Mouse (Mus musculus): ENCODE data around the gene Mcm3ap. TPM values are rescaled to one million over a fixed set of nuclear protein-coding genes. Genes with fewer than 3 reads are reported as not detected.

Gene Mcm3ap
- polyA plus RNA-seq, 1 experiment: 33.6 TPM

GRCm38 (mm10) chr10:76531375-76531774 is 62.6 kb downstream of the Mcm3ap start, which contains the start of gene Lss:
Gene Lss (plus strand): TSS chr10:76531588.
- H3K27me3 ChIP-seq (replicated peaks): no peaks in the 10 kb centered on the region
- no peak for TF ChIP-seq FLI1 (IDR thresholded peaks at IDR 0.05; ENCODE audit: low read length)
- TF ChIP-seq GATA1 (IDR thresholded peaks at IDR 0.05; ENCODE audit: borderline replicate concordance, low read length): no peak
- H3K9me3 ChIP-seq: no peaks in the 10 kb centered on the region
- H3K4me3 ChIP-seq (replicated peaks): peak within 1 kb of the TSS; percentile 94
- peaks cover 38% of the 10 kb centered on the region for H3K36me3 ChIP-seq (replicated peaks; ENCODE audit: low read length)
- H3K4me1 ChIP-seq: peaks cover 73% of the 10 kb centered on the region

- peaks cover 43% of the 10 kb centered on the region for H3K36me3 ChIP-seq (replicated peaks; ENCODE audit: low read length)
- no peaks in the 10 kb centered on the region for H3K27me3 ChIP-seq (replicated peaks)
- TF ChIP-seq GATA1 (IDR thresholded peaks at IDR 0.05; ENCODE audit: borderline replicate concordance, low read length) (no peak), FLI1 (IDR thresholded peaks at IDR 0.05; ENCODE audit: low read length) (no peak)
- H3K9me3 ChIP-seq: no peaks in the 10 kb centered on the region
- peaks cover 77% of the 10 kb centered on the region for H3K4me1 ChIP-seq
- peak overlapping the region; percentile 94 for H3K4me3 ChIP-seq (replicated peaks)
Measured at GRCm38 (mm10) chr10:76531828-76532227, 63.1 kb downstream of the Mcm3ap start.

- H3K4me3 ChIP-seq (replicated peaks): no peak overlapping the region
- no peaks in the 10 kb centered on the region for H3K9me3 ChIP-seq
- H3K27me3 ChIP-seq (replicated peaks): peaks cover 2% of the 10 kb centered on the region
- TF ChIP-seq FLI1 (IDR thresholded peaks at IDR 0.05; ENCODE audit: low read length): no peak
- no peak for TF ChIP-seq GATA1 (IDR thresholded peaks at IDR 0.05; ENCODE audit: borderline replicate concordance, low read length)
- peaks cover 93% of the 10 kb centered on the region for H3K4me1 ChIP-seq
- peaks cover 80% of the 10 kb centered on the region for H3K36me3 ChIP-seq (replicated peaks; ENCODE audit: low read length)
Measured at GRCm38 (mm10) chr10:76535526-76535925, 66.8 kb downstream of the Mcm3ap start.

GRCm38 (mm10) chr10:76537619-76538018 is 68.9 kb downstream of the Mcm3ap start:
- Histone ChIP-seq H3K36me3 (replicated peaks; ENCODE audit: low read length) (peaks cover 100% of the 10 kb centered on the region), H3K9me3 (no peaks in the 10 kb centered on the region), H3K4me3 (replicated peaks) (no peak overlapping the region), H3K4me1 (peaks cover 95% of the 10 kb centered on the region), H3K27me3 (replicated peaks) (peaks cover 2% of the 10 kb centered on the region)
- no peak for TF ChIP-seq GATA1 (IDR thresholded peaks at IDR 0.05; ENCODE audit: borderline replicate concordance, low read length)
- no peak for TF ChIP-seq FLI1 (IDR thresholded peaks at IDR 0.05; ENCODE audit: low read length)

GRCm38 (mm10) chr10:76541336-76542085 is 72.8 kb downstream of the Mcm3ap start:
- H3K4me3 ChIP-seq (replicated peaks): peak overlapping the region; percentile 26
- peak; percentile 35; the same call in 1 of the 2 replicates for TF ChIP-seq FLI1 (IDR thresholded peaks at IDR 0.05; ENCODE audit: low read length)
- TF ChIP-seq GATA1 (IDR thresholded peaks at IDR 0.05; ENCODE audit: borderline replicate concordance, low read length): no peak
- peaks cover 100% of the 10 kb centered on the region for H3K36me3 ChIP-seq (replicated peaks; ENCODE audit: low read length)
- H3K9me3 ChIP-seq: no peaks in the 10 kb centered on the region
- H3K4me1 ChIP-seq: peaks cover 90% of the 10 kb centered on the region
- peaks cover 2% of the 10 kb centered on the region for H3K27me3 ChIP-seq (replicated peaks)

GRCm38 (mm10) chr10:76542636-76543375 is 74.1 kb downstream of the Mcm3ap start:
- no peak for TF ChIP-seq FLI1 (IDR thresholded peaks at IDR 0.05; ENCODE audit: low read length)
- no peak for TF ChIP-seq GATA1 (IDR thresholded peaks at IDR 0.05; ENCODE audit: borderline replicate concordance, low read length)
- Histone ChIP-seq H3K27me3 (replicated peaks) (peaks cover 2% of the 10 kb centered on the region), H3K36me3 (replicated peaks; ENCODE audit: low read length) (peaks cover 100% of the 10 kb centered on the region), H3K4me1 (peaks cover 86% of the 10 kb centered on the region), H3K9me3 (no peaks in the 10 kb centered on the region), H3K4me3 (replicated peaks) (peak overlapping the region; percentile 15)

GRCm38 (mm10) chr10:76546566-76546965 is 77.8 kb downstream of the Mcm3ap start:
- TF ChIP-seq FLI1 (IDR thresholded peaks at IDR 0.05; ENCODE audit: low read length): no peak
- H3K36me3 ChIP-seq (replicated peaks; ENCODE audit: low read length): peaks cover 100% of the 10 kb centered on the region
- no peaks in the 10 kb centered on the region for H3K9me3 ChIP-seq
- H3K27me3 ChIP-seq (replicated peaks): no peaks in the 10 kb centered on the region
- peaks cover 56% of the 10 kb centered on the region for H3K4me1 ChIP-seq
- H3K4me3 ChIP-seq (replicated peaks): no peak overlapping the region

- no peak overlapping the region for H3K4me3 ChIP-seq (replicated peaks)
- H3K4me1 ChIP-seq: peaks cover 49% of the 10 kb centered on the region
- no peaks in the 10 kb centered on the region for H3K9me3 ChIP-seq
- no peaks in the 10 kb centered on the region for H3K27me3 ChIP-seq (replicated peaks)
- H3K36me3 ChIP-seq (replicated peaks; ENCODE audit: low read length): peaks cover 100% of the 10 kb centered on the region
- no peak for TF ChIP-seq FLI1 (IDR thresholded peaks at IDR 0.05; ENCODE audit: low read length)
- TF ChIP-seq GATA1 (IDR thresholded peaks at IDR 0.05; ENCODE audit: borderline replicate concordance, low read length): no peak
Measured at GRCm38 (mm10) chr10:76548218-76548617, 79.5 kb downstream of the Mcm3ap start.

GRCm38 (mm10) chr10:76550458-76550857 is 81.7 kb downstream of the Mcm3ap start:
- Histone ChIP-seq H3K9me3 (no peaks in the 10 kb centered on the region), H3K27me3 (replicated peaks) (no peaks in the 10 kb centered on the region), H3K4me1 (peaks cover 50% of the 10 kb centered on the region), H3K4me3 (replicated peaks) (no peak overlapping the region), H3K36me3 (replicated peaks; ENCODE audit: low read length) (peaks cover 99% of the 10 kb centered on the region)
- TF ChIP-seq GATA1 (IDR thresholded peaks at IDR 0.05; ENCODE audit: borderline replicate concordance, low read length) (no peak), FLI1 (IDR thresholded peaks at IDR 0.05; ENCODE audit: low read length) (no peak)

- Histone ChIP-seq H3K4me1 (peaks cover 54% of the 10 kb centered on the region), H3K4me3 (replicated peaks) (no peak overlapping the region), H3K9me3 (no peaks in the 10 kb centered on the region), H3K27me3 (replicated peaks) (no peaks in the 10 kb centered on the region), H3K36me3 (replicated peaks; ENCODE audit: low read length) (peaks cover 99% of the 10 kb centered on the region)
- TF ChIP-seq GATA1 (IDR thresholded peaks at IDR 0.05; ENCODE audit: borderline replicate concordance, low read length) (no peak), FLI1 (IDR thresholded peaks at IDR 0.05; ENCODE audit: low read length) (no peak)
Measured at GRCm38 (mm10) chr10:76551556-76551955, 82.8 kb downstream of the Mcm3ap start.

All from megakaryocyte, embryonic 14.5 days (primary cell).